Mouse (Mus musculus): ENCODE measurements around the gene Dynlt1b.
"Not testable (repeated sequence)": the region's sequence is repeated elsewhere in the genome, so short reads cannot be mapped to it uniquely, and the experiment has no call there.

Gene Dynlt1b

DNA sequence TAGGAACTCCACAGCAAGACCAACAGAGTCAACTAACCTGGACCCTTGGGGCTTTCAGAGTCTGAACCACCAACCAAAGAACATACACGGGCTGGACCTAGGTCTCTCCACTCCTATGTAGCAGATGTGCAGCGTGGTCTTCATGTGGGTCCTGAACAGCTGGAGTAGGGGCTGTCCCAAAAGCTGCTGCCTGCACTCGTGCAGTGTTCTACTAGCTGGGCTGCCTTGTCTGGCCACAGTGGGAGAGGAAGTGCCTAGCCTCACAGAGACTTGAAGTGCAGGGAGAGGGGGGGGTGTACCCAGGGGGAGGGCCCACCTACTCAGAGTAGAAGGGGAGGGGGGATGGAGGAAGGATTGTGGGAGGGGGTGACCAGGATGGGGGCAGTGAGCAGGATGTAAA is 7.1 kb upstream of the Dynlt1b start:
- not testable (repeated sequence) for DNase-seq (ENCODE audit: low read depth, low spot score)

DNA sequence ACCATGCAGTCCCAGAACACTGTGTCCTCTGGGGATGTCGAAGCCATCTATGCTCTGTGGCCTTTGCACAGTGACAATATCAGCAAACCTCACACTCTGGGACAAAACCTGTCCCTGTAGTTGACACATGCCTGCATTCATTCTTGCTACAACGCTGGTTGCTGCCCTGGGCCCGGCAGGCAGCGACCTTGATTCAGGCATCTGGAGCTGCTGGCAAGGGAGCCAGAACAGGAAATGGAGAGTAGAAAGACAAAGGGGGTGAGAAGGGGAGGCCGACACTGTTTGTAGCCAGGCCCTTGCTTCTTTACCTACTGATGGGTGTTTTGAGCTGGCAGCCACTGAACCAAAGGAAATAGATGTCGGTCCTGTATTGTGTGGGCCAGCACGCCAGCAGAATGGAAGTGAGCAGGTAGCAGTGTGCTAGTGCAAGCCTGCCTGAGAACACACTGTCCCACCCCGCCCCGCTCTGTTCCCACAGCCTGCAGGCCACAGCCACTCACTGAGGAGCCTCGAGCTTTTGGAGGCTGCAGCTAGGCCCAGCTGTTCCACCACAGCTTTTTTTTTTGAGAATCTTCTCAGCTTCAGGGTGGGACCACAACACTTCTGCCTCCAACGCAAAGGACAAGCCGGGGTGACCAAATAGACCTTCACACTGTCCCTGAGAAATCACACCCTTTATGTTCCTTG is 5.5 kb upstream of the Dynlt1b start:
- not testable (repeated sequence) for DNase-seq (ENCODE audit: low read depth, low spot score)

DNA sequence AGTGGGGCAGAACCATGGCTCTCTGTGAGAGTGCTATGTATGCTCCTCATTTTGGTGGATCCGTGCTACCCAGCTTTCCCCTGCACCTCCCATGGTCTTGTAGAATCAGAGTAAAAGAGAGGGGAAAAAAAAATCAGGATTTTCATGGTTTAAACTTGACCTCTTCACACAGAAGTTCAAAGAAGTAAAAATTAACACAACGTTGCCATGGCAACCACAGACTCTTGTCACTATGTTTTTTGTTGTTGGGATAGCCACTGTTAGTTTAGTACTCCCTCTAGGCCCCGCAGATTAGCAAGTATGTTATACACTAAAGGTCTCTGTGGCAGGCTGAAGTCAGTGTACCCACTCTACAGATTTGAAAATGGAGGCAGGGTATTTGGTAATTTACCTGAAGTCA is 4.6 kb upstream of the Dynlt1b start:
- DNase-seq (ENCODE audit: low read depth, low spot score): not testable (repeated sequence)

DNA sequence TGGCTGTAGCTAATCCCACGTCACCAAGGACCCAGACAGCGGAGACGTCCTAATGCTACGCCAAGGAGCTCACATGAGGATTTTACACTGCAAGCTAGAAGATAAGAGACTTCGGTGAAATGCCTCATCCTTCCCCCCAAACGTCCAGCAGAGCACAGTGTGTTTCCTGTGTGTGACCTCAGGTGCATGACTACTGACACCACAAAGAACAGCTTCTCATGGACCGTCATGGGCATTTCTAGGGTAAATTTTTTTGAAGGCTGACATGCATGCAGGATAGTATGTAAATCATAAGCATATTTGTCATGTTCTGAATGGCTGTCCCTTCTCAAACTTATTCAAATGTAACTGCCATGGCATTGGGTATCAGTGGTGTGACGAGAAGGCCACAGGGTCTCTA is 3.0 kb upstream of the Dynlt1b start:
- not testable (repeated sequence) for DNase-seq (ENCODE audit: low read depth, low spot score)

DNA sequence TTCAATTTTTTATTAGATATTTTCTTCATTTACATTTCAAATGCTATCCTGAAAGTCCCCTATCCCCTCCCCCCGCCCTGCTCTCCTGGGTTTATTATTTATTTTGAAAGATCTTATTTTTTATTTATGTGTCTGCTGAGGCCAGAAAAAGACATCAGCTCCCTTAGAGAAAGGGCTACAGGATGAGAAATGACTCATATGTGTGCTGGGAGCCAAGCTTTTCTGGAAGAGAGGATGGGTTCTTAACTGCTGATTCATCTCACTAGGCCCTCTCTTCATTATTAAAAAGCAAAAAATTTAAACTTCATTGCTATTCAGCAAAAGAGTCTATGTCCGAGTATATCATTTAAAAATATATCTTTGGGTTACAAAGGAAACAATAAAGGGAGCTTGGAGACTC is 986 bp upstream of the Dynlt1b start:
- DNase-seq (ENCODE audit: low read depth, low spot score): not testable (repeated sequence)

DNA sequence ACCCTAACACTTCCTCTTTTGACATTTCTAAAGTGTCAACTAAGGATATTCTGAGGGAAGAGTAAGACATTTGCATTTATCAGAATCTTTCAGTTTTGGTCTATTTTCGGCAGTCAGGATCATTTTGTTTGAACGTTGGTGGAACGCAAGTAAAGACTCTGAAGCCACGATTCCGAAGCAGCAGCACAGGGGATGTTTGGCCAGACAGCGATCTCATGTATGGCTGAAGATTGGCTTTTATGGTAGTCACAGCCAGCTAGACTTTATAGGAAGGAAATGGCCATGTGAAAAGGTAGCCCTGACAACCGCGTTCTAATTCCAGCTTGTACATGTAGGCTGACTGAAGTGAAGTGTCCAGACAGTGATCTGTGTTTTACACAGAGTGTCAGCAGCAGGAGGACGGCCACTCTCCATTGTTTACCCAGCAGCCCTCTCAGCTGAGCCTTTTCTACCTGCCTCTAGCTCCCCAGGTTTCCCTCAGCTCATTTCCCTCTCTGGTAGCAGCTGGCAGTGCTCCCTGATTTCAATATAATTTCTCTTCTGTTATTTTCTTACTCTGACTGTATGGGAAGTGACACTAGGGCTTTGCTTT is 594 bp downstream of the Dynlt1b start:
- DNase-seq (ENCODE audit: low read depth, low spot score): not testable (repeated sequence)

DNA sequence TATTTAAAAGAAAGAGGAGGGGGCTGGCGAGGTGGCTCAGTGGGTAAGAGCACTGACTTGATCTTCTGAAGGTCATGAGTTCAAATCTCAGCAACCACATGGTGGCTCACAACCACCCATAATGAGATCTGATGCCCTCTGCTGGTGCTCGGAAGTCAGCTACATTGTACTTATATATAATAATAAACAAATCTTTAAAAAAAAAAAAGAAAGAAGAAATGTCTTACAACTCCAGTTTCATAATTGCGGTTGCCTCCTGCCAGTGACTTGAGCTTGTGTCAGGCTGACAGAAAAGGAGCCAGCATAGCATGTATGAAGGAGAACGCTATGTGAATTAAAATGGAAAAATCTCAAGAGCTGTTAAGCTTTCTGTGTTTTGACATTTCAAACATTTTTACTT is 2.5 kb downstream of the Dynlt1b start:
- not testable (repeated sequence) for DNase-seq (ENCODE audit: low read depth, low spot score)

DNA sequence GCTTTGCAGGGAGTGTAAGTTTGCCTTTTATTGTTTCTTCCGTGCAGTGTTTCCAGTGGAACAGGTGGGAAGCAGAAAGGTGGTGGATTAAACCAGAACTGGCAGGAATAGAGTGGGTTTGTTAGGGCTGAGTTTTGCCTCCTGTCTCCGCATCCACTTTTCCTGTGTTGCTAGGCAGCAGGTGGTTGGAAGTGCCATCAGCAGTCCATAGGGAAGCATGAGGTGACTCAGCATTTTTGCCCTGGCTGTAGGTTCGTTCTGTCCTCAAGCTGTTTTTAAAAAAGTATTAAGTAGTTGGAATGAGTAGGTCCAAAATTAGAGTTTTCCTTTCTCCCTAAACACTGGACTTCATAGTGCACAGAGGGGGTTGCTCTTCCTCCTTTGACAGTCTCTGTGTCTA is 3.8 kb downstream of the Dynlt1b start:
- not testable (repeated sequence) for DNase-seq (ENCODE audit: low read depth, low spot score)

DNA sequence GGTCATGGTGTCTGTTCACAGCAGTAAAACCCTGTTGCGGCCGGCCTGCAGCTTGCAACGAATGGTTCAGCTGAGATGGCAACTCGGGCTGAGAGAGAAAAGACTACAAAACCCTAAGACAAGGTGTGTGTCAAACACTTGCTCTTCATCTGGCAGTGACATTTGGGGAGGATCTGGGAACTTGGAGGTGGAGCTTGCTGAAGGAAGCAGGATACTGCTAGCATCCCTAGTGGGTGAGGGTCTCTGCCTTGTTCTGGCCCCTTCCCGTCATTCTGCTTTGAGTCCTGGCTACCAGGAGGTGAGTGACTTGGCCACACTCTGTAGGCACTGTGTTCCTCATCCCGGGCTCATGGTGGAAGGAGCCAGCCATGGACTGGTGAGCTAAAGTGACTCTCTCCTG is 8.2 kb downstream of the Dynlt1b start:
- DNase-seq (ENCODE audit: low read depth, low spot score): not testable (repeated sequence)

DNA sequence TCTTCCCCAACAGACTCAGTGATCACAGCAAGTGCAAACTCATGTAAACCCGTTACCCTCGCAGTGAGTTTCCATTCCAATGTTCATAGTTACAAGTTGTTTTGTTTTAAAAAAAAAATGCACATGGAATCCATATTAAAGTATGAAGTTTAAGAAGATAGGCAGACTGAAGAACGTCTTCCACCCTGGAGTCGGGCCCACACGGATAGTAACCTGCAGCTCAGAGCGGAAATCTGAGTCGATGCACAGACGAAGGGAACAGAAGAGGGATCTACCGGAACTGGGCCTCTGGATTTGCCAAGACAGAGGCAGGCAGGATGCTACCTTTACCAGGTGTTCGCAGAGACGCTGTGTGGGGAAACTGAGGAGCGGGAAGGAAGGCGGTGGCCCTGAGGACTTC is 10.0 kb downstream of the Dynlt1b start:
- DNase-seq (ENCODE audit: low read depth, low spot score): not testable (repeated sequence)

DNA sequence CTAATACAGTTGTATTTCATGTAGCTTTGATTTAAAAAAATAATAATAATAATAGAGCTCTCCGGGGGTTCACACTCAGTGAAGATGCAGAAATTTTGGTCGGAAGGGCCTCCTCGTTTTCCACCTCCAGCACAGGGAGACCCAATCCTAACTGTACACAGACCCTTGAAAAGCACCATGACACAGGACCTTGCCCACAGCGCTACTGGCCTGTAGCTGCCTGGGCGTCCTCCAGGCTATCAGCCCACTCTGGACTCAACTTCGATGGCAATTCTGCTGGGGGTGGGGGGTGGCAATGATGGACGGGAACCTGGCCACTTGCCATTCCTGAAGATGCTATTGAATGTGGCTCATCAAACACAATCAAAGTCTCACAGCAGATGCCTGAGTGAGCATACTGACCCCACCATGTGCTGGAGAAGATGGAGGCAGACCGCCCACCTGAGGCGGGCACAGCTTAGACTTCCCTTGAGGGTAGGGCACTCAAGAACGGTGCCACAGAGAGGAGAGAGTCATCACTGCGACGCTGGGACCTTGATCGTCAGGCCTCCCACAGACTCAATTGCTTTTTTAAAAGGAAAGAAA is 10.7 kb downstream of the Dynlt1b start:
- DNase-seq (ENCODE audit: low read depth, low spot score): not testable (repeated sequence)

DNA sequence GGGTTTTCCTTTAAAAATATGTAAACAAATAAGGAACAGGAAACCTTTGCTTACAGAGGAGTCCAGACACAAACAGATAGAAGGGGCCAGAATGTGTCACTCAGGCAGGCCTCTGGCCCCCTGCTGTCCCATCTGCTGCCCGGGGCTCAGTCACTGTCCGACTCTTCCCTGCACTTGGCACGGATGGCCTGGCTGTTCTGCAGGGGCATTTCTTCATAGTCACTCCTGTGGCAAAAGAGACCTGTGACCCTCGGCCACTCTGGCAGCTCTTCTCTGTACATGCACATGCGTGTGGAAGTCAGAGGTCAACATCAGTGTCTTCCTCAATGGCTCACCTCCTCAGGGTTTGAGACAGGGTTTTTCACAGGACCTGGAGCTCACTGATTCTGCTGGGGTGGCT is 11.3 kb downstream of the Dynlt1b start:
- DNase-seq (ENCODE audit: low read depth, low spot score): not testable (repeated sequence)

DNA sequence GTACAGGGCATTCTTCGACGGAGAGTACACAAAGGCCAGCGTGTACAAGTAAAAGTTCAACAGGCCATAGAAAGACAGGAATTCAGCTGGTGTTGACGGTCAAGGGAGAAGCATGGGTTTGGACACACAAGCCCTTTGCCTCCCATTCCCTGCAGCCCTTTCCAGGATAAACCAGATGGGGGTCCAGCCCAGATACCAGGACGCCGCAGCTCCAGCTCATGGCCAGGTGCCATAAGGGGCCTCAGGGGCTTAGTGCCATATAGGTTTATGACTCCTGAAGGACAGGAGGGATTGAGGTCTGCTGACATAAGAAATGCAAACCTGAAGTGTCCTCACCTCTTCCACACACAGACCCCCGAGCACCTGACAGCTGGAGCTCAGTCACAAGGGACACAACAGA is 12.6 kb downstream of the Dynlt1b start:
- not testable (repeated sequence) for DNase-seq (ENCODE audit: low read depth, low spot score)

DNA sequence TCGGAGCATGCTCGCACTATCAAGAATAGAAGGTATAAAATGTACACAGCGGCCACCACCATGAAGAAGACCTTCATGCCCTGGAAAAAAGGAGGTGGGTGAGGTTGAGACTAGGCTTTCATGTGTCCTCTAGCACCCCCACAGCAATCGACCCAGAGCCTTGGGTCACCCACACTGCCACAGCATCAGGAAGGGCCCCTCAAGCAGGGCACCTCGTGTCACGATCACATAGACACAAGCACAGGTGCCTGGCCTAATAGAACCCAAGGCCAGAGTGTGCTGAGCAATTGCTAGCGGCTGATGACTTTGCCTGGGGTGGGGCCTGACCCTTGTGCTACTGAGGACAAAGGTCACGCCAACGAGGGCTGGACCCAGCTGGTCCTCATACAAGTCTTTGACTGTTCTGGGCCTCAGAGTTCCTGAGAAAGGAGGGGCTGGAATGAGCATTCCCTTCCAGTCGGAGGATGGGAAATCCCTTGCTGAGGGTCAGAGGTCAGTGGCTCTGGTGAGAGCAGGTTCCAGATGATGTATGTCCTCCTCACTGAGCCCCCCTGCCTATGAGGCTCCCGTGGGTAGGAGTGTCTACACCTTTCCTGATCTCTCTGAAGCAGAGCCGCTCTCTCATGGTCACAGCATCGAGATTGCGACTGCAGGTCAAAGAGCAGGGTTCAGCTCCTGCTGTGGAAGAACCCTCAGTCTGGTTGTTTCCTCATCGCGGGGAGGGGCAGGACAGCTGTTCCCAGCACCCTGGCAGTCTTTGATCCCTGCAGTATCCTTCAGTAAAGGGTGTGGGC is 16.1 kb downstream of the Dynlt1b start:
- DNase-seq (ENCODE audit: low read depth, low spot score): not testable (repeated sequence)

DNA sequence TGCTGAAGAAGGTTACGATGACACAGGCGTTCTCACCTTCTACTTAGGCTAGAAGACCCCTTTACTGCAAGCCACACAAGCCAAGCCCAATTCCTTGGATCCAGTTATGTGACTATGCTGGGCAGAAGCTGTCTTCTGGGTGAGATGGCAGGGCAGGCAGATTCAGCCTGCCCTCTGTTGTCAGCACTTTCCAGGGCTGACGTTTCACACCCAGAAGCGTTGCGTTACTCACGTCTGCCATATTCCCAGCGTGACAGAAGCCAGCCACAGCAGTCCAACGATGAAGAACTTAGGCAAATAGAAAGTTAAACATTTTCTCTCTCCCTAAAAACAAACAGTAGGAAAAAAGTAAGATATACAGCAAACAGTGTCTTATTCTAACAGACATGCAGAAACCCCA is 18.4 kb downstream of the Dynlt1b start:
- DNase-seq (ENCODE audit: low read depth, low spot score): not testable (repeated sequence)

DNA sequence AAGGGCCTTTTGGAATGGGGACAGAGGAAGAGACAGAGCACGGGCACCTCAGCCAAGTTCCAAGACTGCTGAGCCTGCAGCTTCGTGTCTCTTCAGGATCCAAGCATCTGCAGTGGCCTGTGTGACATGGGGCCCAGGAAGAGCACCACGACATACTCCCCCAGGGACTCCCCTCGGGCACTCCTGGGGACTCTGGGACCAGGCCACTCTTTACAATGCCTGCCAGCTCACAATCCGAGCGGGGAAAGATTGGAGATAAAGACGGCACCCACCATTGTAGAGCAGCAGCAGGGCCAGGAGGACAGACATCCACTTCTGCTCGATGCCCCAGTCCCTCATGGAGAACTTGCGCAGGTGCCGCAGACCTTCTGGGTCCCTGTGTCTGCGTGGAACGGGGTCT is 19.3 kb downstream of the Dynlt1b start:
- not testable (repeated sequence) for DNase-seq (ENCODE audit: low read depth, low spot score)

DNA sequence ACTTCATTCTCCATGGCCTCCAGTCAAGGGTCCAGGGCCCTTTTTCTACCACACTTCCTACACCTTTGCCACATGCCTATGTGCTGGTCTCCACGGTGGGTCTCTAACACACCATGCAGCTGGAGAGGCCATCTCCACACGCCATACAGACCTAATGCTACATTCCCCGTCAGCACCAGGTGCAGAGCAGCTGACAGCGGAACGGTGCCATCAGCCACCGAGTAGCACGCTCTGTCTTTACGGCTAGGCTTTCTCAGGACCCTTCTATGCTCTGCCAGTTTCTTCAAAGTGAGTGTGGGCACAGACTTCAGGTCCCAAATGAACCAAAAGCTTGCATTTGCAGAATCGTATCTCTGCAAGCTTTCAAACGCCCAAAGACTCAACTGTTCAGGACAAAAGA is 21.3 kb downstream of the Dynlt1b start:
- DNase-seq (ENCODE audit: low read depth, low spot score): not testable (repeated sequence)

DNA sequence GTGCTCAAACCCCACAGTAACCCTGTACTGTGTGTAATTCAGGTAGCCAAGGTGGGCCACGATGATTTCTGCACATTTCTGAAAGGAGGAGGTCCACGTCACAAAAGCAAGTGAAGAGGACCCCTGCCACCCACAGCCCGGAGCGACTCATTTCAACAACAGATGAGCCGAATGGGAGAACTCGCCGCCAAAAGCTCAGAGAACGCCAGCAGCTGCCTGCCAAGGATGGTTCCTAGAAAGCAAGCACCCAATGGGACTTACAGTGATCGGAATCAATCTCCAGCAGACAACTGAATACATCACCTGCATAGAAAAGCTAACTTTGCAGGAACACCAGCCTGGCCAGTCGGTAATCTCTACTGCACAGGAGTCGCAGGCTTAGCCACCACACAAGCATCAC is 22.8 kb downstream of the Dynlt1b start:
- DNase-seq (ENCODE audit: low read depth, low spot score): not testable (repeated sequence)

DNA sequence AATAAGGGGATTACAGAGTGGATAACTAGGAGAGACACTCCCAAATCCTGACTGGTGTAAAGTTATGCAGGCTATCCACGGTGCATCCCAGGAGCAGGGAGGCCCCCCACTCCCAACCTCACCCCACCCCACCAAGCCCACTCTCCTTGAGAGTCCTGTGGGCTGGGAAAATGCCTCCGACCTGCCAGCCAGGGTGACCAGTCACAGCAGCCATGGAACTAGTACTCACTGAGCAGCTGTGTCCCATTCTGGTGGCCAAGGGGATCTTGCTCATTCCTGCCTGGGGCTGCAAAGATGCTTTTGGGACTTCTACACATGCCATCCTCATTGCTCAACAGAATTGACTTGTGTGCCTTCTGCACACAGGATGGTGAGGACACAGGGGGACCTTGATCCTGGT is 24.8 kb downstream of the Dynlt1b start:
- not testable (repeated sequence) for DNase-seq (ENCODE audit: low read depth, low spot score)

DNA sequence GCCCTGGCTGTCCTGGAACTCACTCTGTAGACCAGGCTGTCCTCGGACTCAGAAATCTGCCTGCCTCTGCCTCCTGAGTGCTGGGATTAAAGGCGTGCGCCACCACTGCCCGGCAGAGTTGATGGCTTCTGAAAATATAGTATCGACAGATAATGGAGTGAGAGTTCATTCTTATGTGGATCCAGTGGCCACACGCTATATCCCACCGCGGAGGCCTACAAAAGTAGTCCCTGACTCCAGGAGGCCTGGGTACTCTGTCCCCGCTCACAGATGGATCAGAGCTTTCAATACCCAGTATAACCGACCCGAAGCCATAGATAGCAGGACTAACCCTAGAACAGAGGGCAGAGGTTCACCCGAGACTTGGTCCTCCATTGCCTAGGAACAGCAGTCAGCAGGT is 26.0 kb downstream of the Dynlt1b start:
- DNase-seq (ENCODE audit: low read depth, low spot score): not testable (repeated sequence)

DNA sequence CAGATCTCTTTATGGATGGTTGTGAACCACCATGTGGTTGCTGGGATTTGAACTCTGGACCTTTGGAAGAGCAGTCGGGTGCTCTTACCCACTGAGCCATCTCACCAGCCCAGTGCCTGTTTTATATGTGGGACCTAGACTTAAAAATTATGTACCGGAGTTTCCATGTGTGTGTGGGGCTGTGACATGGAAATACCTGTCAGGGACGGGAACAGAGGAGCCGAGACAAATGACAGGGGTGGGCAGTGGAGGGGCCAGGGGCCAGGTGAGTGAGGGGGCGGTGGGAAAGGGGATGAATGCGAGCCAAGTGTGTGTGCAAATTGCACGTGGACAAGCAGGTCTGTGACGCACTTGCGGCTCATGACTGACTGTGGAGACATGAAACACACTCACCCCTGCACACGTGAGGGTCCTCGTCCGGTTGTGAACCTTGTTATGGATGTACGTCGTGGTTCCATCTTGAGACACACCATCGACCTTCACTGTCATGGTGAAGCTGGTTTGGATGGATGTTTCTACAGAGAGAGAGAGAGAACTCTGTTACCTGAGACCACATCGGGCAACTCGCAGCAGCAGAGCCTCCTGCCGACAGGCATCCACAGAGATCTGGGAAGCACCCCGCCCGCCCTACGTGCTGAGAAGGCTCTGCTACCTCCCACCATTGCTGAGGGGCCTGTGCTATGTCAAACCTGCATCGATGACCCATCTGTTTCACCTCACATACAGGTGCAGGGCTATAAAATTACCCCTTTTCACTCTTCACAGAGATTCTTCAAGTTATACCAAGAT is 26.9 kb downstream of the Dynlt1b start:
- not testable (repeated sequence) for DNase-seq (ENCODE audit: low read depth, low spot score)
